Mouse (Mus musculus) E14TG2a.4 (cell line): Measurements from ENCODE around the gene Pigq.

ENCODE experiments used
- CTCF ChIP-seq: conservative IDR thresholded peaks from 2 replicates; pipeline ENCODE4 v1.5.1; 2014; ENCODE audit warnings: low read length
- POU5F1 ChIP-seq: IDR thresholded peaks from 2 replicates; pipeline ENCODE4 v1.6.1; 2014; ENCODE audit warnings: low read length, borderline replicate concordance

- TF ChIP-seq CTCF (no peak), POU5F1 (no peak)
These were observed 15.1 kb upstream of the Pigq start for GRCm38 (mm10) chr17:25959630-25960467.
